Mouse (Mus musculus) small intestine, adult 2 months (tissue): ENCODE measurements at regions not wholly inside any gene's neighbourhood (a gene's known extent, or its start where the extent isn't known, plus 50 kb on each side); places are given as distances from the start of the nearest gene placed in this dataset.
"Not testable (repeated sequence)": the region's sequence is repeated elsewhere in the genome, so short reads cannot be mapped to it uniquely, and the experiment has no call there.

ENCODE experiments used
- CTCF ChIP-seq: fragments of 200-500 bp; IDR thresholded peaks from 2 replicates; pipeline ENCODE4 v1.5.1; 2012; ENCODE audit warnings: low read depth, mild to moderate bottlenecking, control low read depth, inconsistent platforms, low read length, moderate library complexity, mixed read lengths; ENCODE audit not compliant: insufficient replicate concordance, insufficient read length; ENCODE audit errors: extremely low read depth
- POLR2A ChIP-seq: fragments of 200-500 bp; IDR thresholded peaks from 2 replicates; pipeline ENCODE4 v1.6.1; 2012; ENCODE audit warnings: low read depth, mild to moderate bottlenecking, control low read depth, inconsistent platforms, low read length, moderate library complexity

DNA sequence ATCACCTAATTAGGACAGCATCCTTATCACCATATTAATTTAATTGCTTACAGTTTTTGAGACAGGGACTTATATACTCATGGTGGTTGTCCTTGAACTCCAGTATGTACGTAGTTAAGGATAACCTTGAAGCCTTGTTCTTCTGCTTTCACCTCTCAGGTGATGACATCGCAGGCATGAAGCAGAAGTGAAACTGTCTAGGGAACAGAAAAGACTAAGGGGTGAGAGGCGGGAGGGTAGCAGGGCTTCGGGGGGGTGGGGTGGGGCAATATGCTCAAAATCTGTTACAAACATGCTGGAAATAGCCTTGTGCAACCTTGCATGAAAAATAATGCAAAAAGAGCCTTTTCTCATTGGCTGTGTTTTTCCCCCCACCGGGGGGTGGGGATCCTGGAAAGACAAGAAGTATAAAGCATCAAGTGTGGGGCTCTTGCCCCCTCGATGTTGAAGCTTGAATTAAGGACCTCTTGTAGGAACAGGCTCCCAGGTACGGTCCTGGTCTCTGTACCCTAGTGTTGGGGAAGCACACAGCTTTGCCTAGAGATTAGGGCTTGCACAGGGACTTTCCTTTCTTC is 81.8 kb downstream of the Prl2c3 start:
- TF ChIP-seq POLR2A, CTCF: not testable (repeated sequence)
